Mouse (Mus musculus) ovary, postnatal 36 days (tissue): ENCODE measurements around the gene Ikbke.
"Not testable (repeated sequence)": the region's sequence is repeated elsewhere in the genome, so short reads cannot be mapped to it uniquely, and the experiment has no call there.

Experiments
- DNase-seq: peaks from one replicate; pipeline ENCODE4 v3.0.0; 2022; ENCODE audit warnings: low spot score, mixed read lengths

Gene Ikbke

GRCm38 (mm10) chr1:131279456-131279776 lies at the start of gene Ikbke:
TSS of gene Ikbke (minus strand) at chr1:131279606.
- no peak for DNase-seq

GRCm38 (mm10) chr1:131329093-131329492 lies 49.7 kb upstream of the Ikbke start:
- DNase-seq = not testable (repeated sequence)

- DNase-seq = no peak
Observed at GRCm38 (mm10) chr1:131327167-131327566, 47.8 kb upstream of the Ikbke start.

- no peak for DNase-seq
Observed at GRCm38 (mm10) chr1:131324816-131325463, 45.5 kb upstream of the Ikbke start.

- DNase-seq = no peak
Observed at GRCm38 (mm10) chr1:131319598-131320330, 40.4 kb upstream of the Ikbke start.

- no peak for DNase-seq
Observed at GRCm38 (mm10) chr1:131318397-131318796, 39.0 kb upstream of the Ikbke start.

- DNase-seq = no peak
Observed at GRCm38 (mm10) chr1:131317625-131318024, 38.2 kb upstream of the Ikbke start.

- DNase-seq = no peak
Observed at GRCm38 (mm10) chr1:131311284-131311683, 31.9 kb upstream of the Ikbke start.

GRCm38 (mm10) chr1:131310237-131310818 lies 30.9 kb upstream of the Ikbke start:
- no peak for DNase-seq

- no peak for DNase-seq
Observed at GRCm38 (mm10) chr1:131300750-131301149, 21.3 kb upstream of the Ikbke start.

- no peak for DNase-seq
Observed at GRCm38 (mm10) chr1:131299788-131300187, 20.4 kb upstream of the Ikbke start.

- DNase-seq = no peak
Observed at GRCm38 (mm10) chr1:131299240-131299639, 19.8 kb upstream of the Ikbke start.

- DNase-seq = no peak
Observed at GRCm38 (mm10) chr1:131298171-131298570, 18.8 kb upstream of the Ikbke start.

GRCm38 (mm10) chr1:131296726-131297125 lies 17.3 kb upstream of the Ikbke start:
- no peak for DNase-seq

GRCm38 (mm10) chr1:131295200-131295599 lies 15.8 kb upstream of the Ikbke start:
- DNase-seq = no peak

GRCm38 (mm10) chr1:131293922-131294250 lies 14.5 kb upstream of the Ikbke start:
- no peak for DNase-seq

- no peak for DNase-seq
Observed at GRCm38 (mm10) chr1:131293221-131293921, 14.0 kb upstream of the Ikbke start.

GRCm38 (mm10) chr1:131290648-131291047 lies 11.2 kb upstream of the Ikbke start:
- DNase-seq = peak; percentile 54

- no peak for DNase-seq
Observed at GRCm38 (mm10) chr1:131288938-131289337, 9.5 kb upstream of the Ikbke start.

GRCm38 (mm10) chr1:131287267-131287666 lies 7.9 kb upstream of the Ikbke start:
- no peak for DNase-seq

- no peak for DNase-seq
Observed at GRCm38 (mm10) chr1:131286803-131287202, 7.4 kb upstream of the Ikbke start.

GRCm38 (mm10) chr1:131284616-131285015 lies 5.2 kb upstream of the Ikbke start:
- DNase-seq = no peak

- DNase-seq = no peak
Observed at GRCm38 (mm10) chr1:131284167-131284566, 4.8 kb upstream of the Ikbke start.
